Mouse (Mus musculus): ENCODE data around the gene Zfp984. TPM values are rescaled to one million over a fixed set of nuclear protein-coding genes. Genes with fewer than 3 reads are reported as not detected.

The Zfp984 gene
- total RNA-seq (2023) = 12.5 TPM

GRCm38 (mm10) chr4:147809292-147809965 lies at the start of gene Zfp984:
TSS of gene Zfp984 (minus strand) at chr4:147809788.

DNA sequence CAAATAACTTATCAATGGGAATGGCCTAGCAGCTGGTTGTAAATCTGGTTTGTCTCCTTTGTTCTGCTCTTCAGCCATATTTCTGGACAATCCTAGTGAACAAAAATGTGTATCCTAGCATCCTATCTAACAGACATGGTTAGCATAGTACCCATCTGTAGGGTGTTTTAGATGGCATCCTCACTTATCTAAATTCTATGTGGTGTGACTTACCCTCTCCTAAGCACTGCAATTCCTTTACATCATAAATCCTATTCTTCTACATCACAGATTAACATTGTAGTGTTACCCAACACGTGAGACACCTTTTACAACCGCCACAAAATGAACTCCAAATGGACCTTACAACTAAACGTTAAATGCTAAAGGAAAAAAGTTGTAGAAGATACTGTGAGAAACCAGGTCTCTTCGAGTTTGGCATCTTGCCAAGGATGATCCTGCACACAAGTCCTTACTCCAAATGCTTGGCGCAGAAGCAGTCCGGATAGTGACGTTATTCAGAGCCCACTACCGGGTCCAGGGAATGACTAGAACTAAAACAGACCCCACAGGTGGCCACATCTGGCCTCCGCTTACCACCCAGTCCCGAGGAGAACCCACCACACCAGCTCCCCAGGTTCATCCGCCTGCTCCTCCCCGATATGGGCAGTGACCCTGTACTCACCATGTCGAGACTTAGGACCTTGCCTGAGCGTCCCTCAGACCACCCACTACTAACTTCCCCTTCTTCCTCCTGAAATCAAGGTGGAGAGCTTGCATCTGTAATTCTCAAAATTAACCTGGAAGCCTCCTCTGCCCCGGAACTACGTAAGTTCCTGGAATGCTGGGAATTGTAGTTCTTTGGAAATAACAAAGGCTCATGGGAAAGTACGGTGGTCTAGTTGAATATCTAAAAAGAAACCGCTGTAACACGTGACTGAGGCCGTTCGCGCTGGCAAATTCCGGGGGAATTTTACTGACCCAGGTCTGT lies 38.3 kb upstream of the Zfp984 start, which contains the start of gene Zfp933:
Zfp933 (minus strand) TSS at position 753 of the 970 bp plus-strand sequence.

Other genes starting within 250 kb of the Zfp984 start
- not detected for gene Zfp979, start 167.3 kb downstream of the Zfp984 start, total RNA-seq (2023)
- gene Zfp534, start 107.2 kb downstream of the Zfp984 start, total RNA-seq (2023) = 0.32 TPM
- gene Zfp933, start 38.6 kb upstream of the Zfp984 start, total RNA-seq (2023) = 6.1 TPM
- 49.7 TPM for gene Miip, start 59.0 kb upstream of the Zfp984 start, total RNA-seq (2023)
- gene Fv1, start 59.2 kb upstream of the Zfp984 start, total RNA-seq (2023) = 12.5 TPM
- gene Mfn2, start 94.9 kb upstream of the Zfp984 start, total RNA-seq (2023) = 34.6 TPM
- gene Plod1, start 127.0 kb upstream of the Zfp984 start, total RNA-seq (2023) = 4.6 TPM
- 59.8 TPM for gene 2510039O18Rik, start 131.1 kb upstream of the Zfp984 start, total RNA-seq (2023)
- not detected for gene Nppb, start 176.0 kb upstream of the Zfp984 start, total RNA-seq (2023)
- gene Nppa, start 190.9 kb upstream of the Zfp984 start, total RNA-seq (2023) = not detected
- 30.9 TPM for gene Clcn6, start 229.0 kb upstream of the Zfp984 start, total RNA-seq (2023)
- gene Mthfr, start 229.3 kb upstream of the Zfp984 start, total RNA-seq (2023) = 34.5 TPM

Measured in CD4-positive naive resting alpha-beta T cell, adult 76 days (primary cell).